Mouse (Mus musculus): ENCODE measurements around the gene Mapk8ip3.

Gene Mapk8ip3

GRCm38 (mm10) chr17:24844525-24844924 lies 92.3 kb downstream of the Mapk8ip3 start:
- no peak for DNase-seq

- no peak for DNase-seq
Measured at GRCm38 (mm10) chr17:24842631-24843030, 94.1 kb downstream of the Mapk8ip3 start.
